Mouse (Mus musculus): ENCODE data around the gene Samd1. TPM values are rescaled to one million over a fixed set of nuclear protein-coding genes. Genes with fewer than 3 reads are reported as not detected.
A peak's percentile ranks its signal among the peaks of the same experiment; 100 is the strongest.

Samd1 gene
- polyA plus RNA-seq, 1 experiment from 2014 or later: 6.7 TPM

GRCm38 (mm10) chr8:83999057-83999705 is 1.7 kb downstream of the Samd1 start:
- ATAC-seq (replicated peaks; ENCODE audit: low FRiP score, low read depth): no peak
- Histone ChIP-seq H3K27ac (no peak overlapping the region), H3K9ac (ENCODE audit: low read depth, low read length) (peak overlapping the region; percentile 76; the same call in 1 of the 2 replicates), H3K4me2 (ENCODE audit: low read length) (peak overlapping the region; percentile 90), H3K4me1 (replicated peaks; ENCODE audit: insufficient read depth, low read length) (peaks cover 18% of the 10 kb centered on the region), H3K27me3 (ENCODE audit: insufficient read depth, low read length) (no peaks in the 10 kb centered on the region), H3K36me3 (ENCODE audit: insufficient read depth, low read length) (0 out of 2 replicates have a peak, but pooled peaks cover 8% of the 10 kb centered on the region), H3K9me3 (replicated peaks; ENCODE audit: low read length) (no peaks in the 10 kb centered on the region), H3K4me3 (replicated peaks; ENCODE audit: low read depth, low read length) (peak overlapping the region; percentile 61)
- 60% methylated on average over 16 of the region's 16 CpGs for WGBS
- DNase-seq (ENCODE audit: low spot score): no peak
- no peak for TF ChIP-seq CTCF (IDR thresholded peaks at IDR 0.05; ENCODE audit: low read depth)

GRCm38 (mm10) chr8:83999825-84000224 is 2.4 kb downstream of the Samd1 start:
- ATAC-seq (replicated peaks; ENCODE audit: low FRiP score, low read depth) (no peak), DNase-seq (ENCODE audit: low spot score) (no peak)
- Histone ChIP-seq H3K27me3 (ENCODE audit: insufficient read depth, low read length) (no peaks in the 10 kb centered on the region), H3K4me1 (replicated peaks; ENCODE audit: insufficient read depth, low read length) (peaks cover 21% of the 10 kb centered on the region), H3K27ac (no peak overlapping the region), H3K9me3 (replicated peaks; ENCODE audit: low read length) (no peaks in the 10 kb centered on the region), H3K4me3 (replicated peaks; ENCODE audit: low read depth, low read length) (no peak overlapping the region), H3K36me3 (ENCODE audit: insufficient read depth, low read length) (0 out of 2 replicates have a peak, but pooled peaks cover 8% of the 10 kb centered on the region), H3K4me2 (ENCODE audit: low read length) (no peak overlapping the region), H3K9ac (ENCODE audit: low read depth, low read length) (no peak overlapping the region)
- 94% methylated on average over 2 of the region's 2 CpGs for WGBS
- TF ChIP-seq CTCF (IDR thresholded peaks at IDR 0.05; ENCODE audit: low read depth): no peak

GRCm38 (mm10) chr8:84001281-84002000 is 4.0 kb downstream of the Samd1 start, which contains the start of gene 1700067K01Rik:
Gene 1700067K01Rik, plus strand, starts transcription at chr8:84001502.
- DNase-seq (ENCODE audit: low spot score) (no peak), ATAC-seq (replicated peaks; ENCODE audit: low FRiP score, low read depth) (no peak)
- Histone ChIP-seq H3K9me3 (replicated peaks; ENCODE audit: low read length) (no peaks in the 10 kb centered on the region), H3K27me3 (ENCODE audit: insufficient read depth, low read length) (no peaks in the 10 kb centered on the region), H3K9ac (ENCODE audit: low read depth, low read length) (no peak within 1 kb of the TSS; the same call in 1 of the 2 replicates), H3K27ac (no peak within 1 kb of the TSS), H3K4me2 (ENCODE audit: low read length) (peak within 1 kb of the TSS; percentile 13; the same call in 1 of the 2 replicates), H3K36me3 (ENCODE audit: insufficient read depth, low read length) (0 out of 2 replicates have a peak, but pooled peaks cover 8% of the 10 kb centered on the region), H3K4me1 (replicated peaks; ENCODE audit: insufficient read depth, low read length) (peaks cover 24% of the 10 kb centered on the region), H3K4me3 (replicated peaks; ENCODE audit: low read depth, low read length) (no peak within 1 kb of the TSS)
- TF ChIP-seq CTCF (IDR thresholded peaks at IDR 0.05; ENCODE audit: low read depth): no peak
- 42% methylated on average over 60 of the region's 61 CpGs for WGBS

DNA sequence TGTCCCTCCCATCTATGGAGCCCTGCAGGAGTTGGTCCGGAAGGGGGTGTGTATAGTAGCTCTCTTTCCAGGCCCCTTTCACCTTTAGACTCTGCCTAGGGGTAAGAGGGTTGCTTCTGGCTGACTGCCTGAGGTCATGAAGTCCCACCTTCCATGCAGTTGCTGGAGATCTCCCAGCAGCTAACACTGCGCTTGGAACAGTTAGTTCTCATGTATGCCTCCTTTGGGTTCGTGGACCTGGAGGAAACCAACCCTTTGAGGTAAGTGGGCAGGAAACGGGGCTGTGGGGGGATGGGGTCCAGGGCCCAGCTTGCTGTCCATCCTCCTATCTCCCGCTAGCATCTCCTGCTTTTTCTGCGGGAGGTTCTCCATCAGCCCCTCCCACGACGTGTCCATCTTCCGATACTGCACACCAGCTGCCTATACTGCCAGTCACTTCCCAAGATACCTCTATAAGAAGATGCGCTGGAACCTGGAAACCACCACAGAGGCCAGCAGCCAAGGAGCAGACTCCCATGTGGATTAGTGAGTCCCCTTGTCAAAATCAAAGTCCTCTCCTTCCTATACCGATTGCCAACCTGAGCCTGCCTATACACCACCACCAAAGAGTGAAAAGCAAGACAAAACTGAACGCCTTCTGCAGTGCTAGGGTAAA is 5.6 kb downstream of the Samd1 start:
- no peak for ATAC-seq (replicated peaks; ENCODE audit: low FRiP score, low read depth)
- H3K9ac ChIP-seq (ENCODE audit: low read depth, low read length): no peak overlapping the region
- H3K27me3 ChIP-seq (ENCODE audit: insufficient read depth, low read length): no peaks in the 10 kb centered on the region
- WGBS: 67% methylated on average over 12 of the region's 12 CpGs
- TF ChIP-seq CTCF (IDR thresholded peaks at IDR 0.05; ENCODE audit: low read depth): no peak
- DNase-seq (ENCODE audit: low spot score): no peak
- no peaks in the 10 kb centered on the region for H3K9me3 ChIP-seq (replicated peaks; ENCODE audit: low read length)
- peak overlapping the region; percentile 85; the same call in 1 of the 2 replicates for H3K4me2 ChIP-seq (ENCODE audit: low read length)
- H3K4me1 ChIP-seq (replicated peaks; ENCODE audit: insufficient read depth, low read length): peaks cover 24% of the 10 kb centered on the region
- H3K36me3 ChIP-seq (ENCODE audit: insufficient read depth, low read length): 0 out of 2 replicates have a peak, but pooled peaks cover 8% of the 10 kb centered on the region
- H3K4me3 ChIP-seq (replicated peaks; ENCODE audit: low read depth, low read length): no peak overlapping the region
- no peak overlapping the region for H3K27ac ChIP-seq

- H3K9ac ChIP-seq (ENCODE audit: low read depth, low read length): peak overlapping the region; percentile 60
- TF ChIP-seq CTCF (IDR thresholded peaks at IDR 0.05; ENCODE audit: low read depth): no peak
- 0 out of 2 replicates have a peak overlapping the region, but pooled peaks have one; percentile 85 for H3K27ac ChIP-seq
- ATAC-seq (replicated peaks; ENCODE audit: low FRiP score, low read depth): no peak
- H3K9me3 ChIP-seq (replicated peaks; ENCODE audit: low read length): no peaks in the 10 kb centered on the region
- H3K27me3 ChIP-seq (ENCODE audit: insufficient read depth, low read length): no peaks in the 10 kb centered on the region
- 69% methylated on average over 6 of the region's 6 CpGs for WGBS
- H3K4me2 ChIP-seq (ENCODE audit: low read length): peak overlapping the region; percentile 85
- DNase-seq (ENCODE audit: low spot score): no peak
- H3K4me1 ChIP-seq (replicated peaks; ENCODE audit: insufficient read depth, low read length): peaks cover 20% of the 10 kb centered on the region
- H3K36me3 ChIP-seq (ENCODE audit: insufficient read depth, low read length): 0 out of 2 replicates have a peak, but pooled peaks cover 8% of the 10 kb centered on the region
- peak overlapping the region; percentile 50; the same call in 1 of the 2 replicates for H3K4me3 ChIP-seq (replicated peaks; ENCODE audit: low read depth, low read length)
Measured at GRCm38 (mm10) chr8:84003612-84004246, 6.3 kb downstream of the Samd1 start.

All from kidney, postnatal 0 days (tissue).